Comparison of ENCODE assay signal across 15 mouse cellular contexts in genomic region chr8:111291733-111292132, GRCm38 (mm10). TPM values are rescaled to one million over a fixed set of nuclear protein-coding genes. Genes with fewer than 3 reads are reported as not detected.
DNase-seq lines count a peak whose midpoint lies in the region; ATAC-seq and TF ChIP-seq lines count a peak whose summit lies in the region.
"Had no signal": no experiment of that assay in that cellular context is flagged by ENCODE, and none has a peak within 500 bp of the region (broad histone marks: within the 10 kb centered on the region; RNA-seq: fewer than 3 reads in every experiment).

No protein-coding gene starts in this region.

- peak; percentile 50 to 54 for DNase-seq in heart, adult 18-20 months
- no peak for DNase-seq in heart, postnatal 25 days (ENCODE audit: low spot score)
- peak; percentile 89 for DNase-seq in adrenal gland, adult 8-10 months
- peak; percentile 44 for DNase-seq in kidney, postnatal 0 days (ENCODE audit: low spot score)
- no peak for DNase-seq in midbrain, embryonic 14.5 days
- DNase-seq in stomach, postnatal 0 days (ENCODE audit: low spot score) = no peak
- DNase-seq: cerebellum, adult 18-20 months; thymus, postnatal 36 days had no signal

- H3K27me3 ChIP-seq in heart, embryonic 14.5 days (ENCODE audit: control insufficient read depth, insufficient read depth, low read length) = no peaks in the 10 kb centered on the region
- H3K27me3 ChIP-seq in kidney, postnatal 0 days (ENCODE audit: insufficient read depth, low read length) = no peaks in the 10 kb centered on the region
- no peaks in the 10 kb centered on the region for H3K27me3 ChIP-seq in midbrain, embryonic 14.5 days (ENCODE audit: control insufficient read depth, insufficient read depth, low read length)
- H3K27me3 ChIP-seq in intestine, postnatal 0 days (replicated peaks; ENCODE audit: control insufficient read depth, insufficient read depth, low read length) = no peaks in the 10 kb centered on the region
- H3K27me3 ChIP-seq in stomach, postnatal 0 days (ENCODE audit: control insufficient read depth, insufficient read depth, low read length) = no peaks in the 10 kb centered on the region
- H3K27me3 ChIP-seq: embryonic facial prominence, embryonic 13.5 days; liver, embryonic 15.5 days had no signal

- no peak for TF ChIP-seq CTCF in kidney, postnatal 0 days (IDR thresholded peaks at IDR 0.05; ENCODE audit: low read depth)
- TF ChIP-seq CTCF in intestine, postnatal 0 days (IDR thresholded peaks at IDR 0.05; ENCODE audit: low read depth) = no peak
- no peak for TF ChIP-seq CTCF in stomach, postnatal 0 days (IDR thresholded peaks at IDR 0.05; ENCODE audit: low read depth)

- no peak overlapping the region for H3K9ac ChIP-seq in heart, embryonic 14.5 days (ENCODE audit: low read length)
- no peak overlapping the region for H3K9ac ChIP-seq in kidney, postnatal 0 days (ENCODE audit: low read depth, low read length)
- no peak overlapping the region for H3K9ac ChIP-seq in midbrain, embryonic 14.5 days (replicated peaks; ENCODE audit: low read length)
- H3K9ac ChIP-seq in intestine, postnatal 0 days (ENCODE audit: low read depth, low read length) = no peak overlapping the region
- no peak overlapping the region for H3K9ac ChIP-seq in stomach, postnatal 0 days (ENCODE audit: low read length)
- H3K9ac ChIP-seq: embryonic facial prominence, embryonic 13.5 days; liver, embryonic 15.5 days had no signal

- ATAC-seq in heart, embryonic 14.5 days (ENCODE audit: insufficient number of reproducible peaks, insufficient read depth, low FRiP score, low read depth) = no peak; the same call in 1 of the 2 replicates
- ATAC-seq in kidney, postnatal 0 days (replicated peaks; ENCODE audit: low FRiP score, low read depth) = no peak
- ATAC-seq in midbrain, embryonic 14.5 days (ENCODE audit: low FRiP score, low TSS enrichment) = no peak
- no peak for ATAC-seq in intestine, postnatal 0 days
- no peak for ATAC-seq in stomach, postnatal 0 days (ENCODE audit: low FRiP score, low TSS enrichment)
- ATAC-seq: hindbrain, postnatal 0 days had no signal

- no peak overlapping the region for H3K4me3 ChIP-seq in heart, embryonic 14.5 days (ENCODE audit: control insufficient read depth in 1 of 2, insufficient read depth in 1 of 2, low read depth in 1 of 2, low read length in 2 of 2)
- no peak overlapping the region for H3K4me3 ChIP-seq in kidney, postnatal 0 days (replicated peaks; ENCODE audit: low read depth, low read length)
- no peak overlapping the region for H3K4me3 ChIP-seq in midbrain, embryonic 14.5 days (replicated peaks; ENCODE audit: low read depth, low read length)
- H3K4me3 ChIP-seq in intestine, postnatal 0 days (ENCODE audit: low read depth, low read length) = no peak overlapping the region
- H3K4me3 ChIP-seq in stomach, postnatal 0 days (ENCODE audit: low read depth, low read length) = no peak overlapping the region
- H3K4me3 ChIP-seq: embryonic facial prominence, embryonic 13.5 days; forebrain, embryonic 10.5 days; liver, embryonic 15.5 days had no signal

- peaks cover 3 to 5% of the 10 kb centered on the region in 2 experiments; a peak in 1 of 4 replicates for H3K4me1 ChIP-seq in heart, embryonic 14.5 days (ENCODE audit: control insufficient read depth in 2 of 2, insufficient read depth in 2 of 2, low read length in 2 of 2)
- H3K4me1 ChIP-seq in kidney, postnatal 0 days (replicated peaks; ENCODE audit: insufficient read depth, low read length) = no peaks in the 10 kb centered on the region
- H3K4me1 ChIP-seq in midbrain, embryonic 14.5 days (ENCODE audit: control insufficient read depth, insufficient read depth, low read length) = no peaks in the 10 kb centered on the region
- H3K4me1 ChIP-seq in intestine, postnatal 0 days (replicated peaks; ENCODE audit: control insufficient read depth, insufficient read depth, low read length) = no peaks in the 10 kb centered on the region
- H3K4me1 ChIP-seq in stomach, postnatal 0 days (replicated peaks; ENCODE audit: control insufficient read depth, insufficient read depth) = no peaks in the 10 kb centered on the region
- H3K4me1 ChIP-seq: embryonic facial prominence, embryonic 13.5 days; forebrain, embryonic 10.5 days had no signal

- TF ChIP-seq EP300 in stomach, postnatal 0 days (optimal IDR thresholded peaks at IDR 0.05) = no peak

- peak overlapping the region; percentile 29 for H3K4me2 ChIP-seq in heart, embryonic 14.5 days (ENCODE audit: low read length)
- H3K4me2 ChIP-seq in kidney, postnatal 0 days (ENCODE audit: low read length) = no peak overlapping the region
- H3K4me2 ChIP-seq in midbrain, embryonic 14.5 days (ENCODE audit: low read length) = no peak overlapping the region
- no peak overlapping the region for H3K4me2 ChIP-seq in intestine, postnatal 0 days (replicated peaks; ENCODE audit: low read depth)
- H3K4me2 ChIP-seq in stomach, postnatal 0 days (replicated peaks; ENCODE audit: low read depth) = no peak overlapping the region
- H3K4me2 ChIP-seq: embryonic facial prominence, embryonic 13.5 days; liver, embryonic 15.5 days; midbrain, embryonic 11.5 days had no signal

- H3K9me3 ChIP-seq in heart, embryonic 14.5 days (ENCODE audit: control insufficient read depth, low read length) = no peaks in the 10 kb centered on the region
- H3K9me3 ChIP-seq in kidney, postnatal 0 days (replicated peaks; ENCODE audit: low read length) = no peaks in the 10 kb centered on the region
- no peaks in the 10 kb centered on the region for H3K9me3 ChIP-seq in midbrain, embryonic 14.5 days (ENCODE audit: control insufficient read depth, low read length)
- H3K9me3 ChIP-seq in intestine, postnatal 0 days (ENCODE audit: control insufficient read depth) = no peaks in the 10 kb centered on the region
- no peaks in the 10 kb centered on the region for H3K9me3 ChIP-seq in stomach, postnatal 0 days (ENCODE audit: control insufficient read depth, low read length)
- H3K9me3 ChIP-seq: embryonic facial prominence, embryonic 13.5 days; forebrain, embryonic 10.5 days; liver, embryonic 15.5 days had no signal

- peak overlapping the region; percentile 89 to 98 for H3K27ac ChIP-seq in heart, embryonic 14.5 days (replicated peaks in 1 of 2; ENCODE audit: control insufficient read depth in 1 of 2, insufficient read depth in 1 of 2, low read depth in 2 of 2, low read length in 2 of 2)
- no peak overlapping the region for H3K27ac ChIP-seq in kidney, postnatal 0 days
- H3K27ac ChIP-seq in midbrain, embryonic 14.5 days (replicated peaks; ENCODE audit: low read depth, low read length) = no peak overlapping the region
- H3K27ac ChIP-seq in intestine, postnatal 0 days (ENCODE audit: low read depth, low read length) = no peak overlapping the region
- no peak overlapping the region for H3K27ac ChIP-seq in stomach, postnatal 0 days (replicated peaks)
- H3K27ac ChIP-seq: embryonic facial prominence, embryonic 13.5 days; forebrain, embryonic 10.5 days; hindbrain, postnatal 0 days; liver, embryonic 15.5 days had no signal

- H3K36me3 ChIP-seq in heart, embryonic 14.5 days (ENCODE audit: control insufficient read depth, insufficient read depth, low read length) = peaks cover 85% of the 10 kb centered on the region
- H3K36me3 ChIP-seq in kidney, postnatal 0 days (ENCODE audit: insufficient read depth, low read length) = peaks cover 50% of the 10 kb centered on the region
- peaks cover 80% of the 10 kb centered on the region for H3K36me3 ChIP-seq in midbrain, embryonic 14.5 days (ENCODE audit: control insufficient read depth, insufficient read depth, low read length)
- peaks cover 64% of the 10 kb centered on the region for H3K36me3 ChIP-seq in intestine, postnatal 0 days (ENCODE audit: control insufficient read depth, insufficient read depth)
- peaks cover 7% of the 10 kb centered on the region for H3K36me3 ChIP-seq in stomach, postnatal 0 days (ENCODE audit: control insufficient read depth, insufficient read depth, low read length)

- intact Hi-C loops in heart, postnatal 25 days (cut with DNase I) = no loop called here

- WGBS in heart, embryonic 14.5 days = 40% methylated on average over 7 of the region's 7 CpGs
- 52% methylated on average over 7 of the region's 7 CpGs for WGBS in kidney, postnatal 0 days
- 97% methylated on average over 7 of the region's 7 CpGs for WGBS in midbrain, embryonic 14.5 days
- 85% methylated on average over 7 of the region's 7 CpGs for whole genome bisulfite sequencing in intestine, postnatal 0 days
- 78% methylated on average over 7 of the region's 7 CpGs for WGBS in stomach, postnatal 0 days

RNA-seq across cellular contexts. Expression of gene Rfwd3, which starts 8.3 kb away (rescaled TPM):
- 10 to 100 TPM; 15.4 to 18.0 TPM for total RNA-seq in heart, adult 18-20 months (2021)
- 10 to 100 TPM; 16.7 to 17.9 TPM for total RNA-seq in heart, postnatal 25 days (2021)
- 10 to 100 TPM; 66.0 to 70.6 (median 68.9) TPM for total RNA-seq in adrenal gland, adult 8-10 months (2022)
- polyA plus RNA-seq in heart, embryonic 14.5 days (2014; fragmentation: Nextera tagmentation; extraction: Ambion mirVana) = 34.5 and 36.6 TPM in 2 replicates
- 24.7 and 30.9 TPM in 2 replicates for polyA plus RNA-seq in kidney, postnatal 0 days (2015; fragmentation: Nextera tagmentation; extraction: Ambion mirVana)
- 15.0 and 30.9 TPM in 2 replicates for polyA plus RNA-seq in midbrain, embryonic 14.5 days (2014; fragmentation: Nextera tagmentation; extraction: Ambion mirVana)
- polyA plus RNA-seq in intestine, postnatal 0 days (2015; fragmentation: Nextera tagmentation; extraction: Ambion mirVana) = 16.0 and 16.1 TPM in 2 replicates
- 12.0 and 12.5 TPM in 2 replicates for polyA plus RNA-seq in stomach, postnatal 0 days (2015; fragmentation: Nextera tagmentation; extraction: Ambion mirVana)

RNA-seq across cellular contexts. Expression of gene Glg1, which starts 32.7 kb away (rescaled TPM):
- 10 to 100 TPM; 97.3 to 98.3 TPM for total RNA-seq in heart, adult 18-20 months (2021)
- total RNA-seq in heart, postnatal 25 days (2021) = 100 to 1,000 TPM in 1 of 2 experiments, 10 to 100 TPM in 1; 96.0 to 105 TPM
- total RNA-seq in adrenal gland, adult 8-10 months (2022) = 100 to 1,000 TPM; 134 to 184 (median 162) TPM
- 83.5 and 85.1 TPM in 2 replicates for polyA plus RNA-seq in heart, embryonic 14.5 days (2014; fragmentation: Nextera tagmentation; extraction: Ambion mirVana)
- 63.0 and 66.1 TPM in 2 replicates for polyA plus RNA-seq in kidney, postnatal 0 days (2015; fragmentation: Nextera tagmentation; extraction: Ambion mirVana)
- 70.1 and 91.1 TPM in 2 replicates for polyA plus RNA-seq in midbrain, embryonic 14.5 days (2014; fragmentation: Nextera tagmentation; extraction: Ambion mirVana)
- polyA plus RNA-seq in intestine, postnatal 0 days (2015; fragmentation: Nextera tagmentation; extraction: Ambion mirVana) = 26.5 and 29.1 TPM in 2 replicates
- 25.1 and 27.3 TPM in 2 replicates for polyA plus RNA-seq in stomach, postnatal 0 days (2015; fragmentation: Nextera tagmentation; extraction: Ambion mirVana)

RNA-seq across cellular contexts. Expression of gene Mlkl, which starts 46.2 kb away (rescaled TPM):
- 1 to 10 TPM; 2.7 to 3.2 TPM for total RNA-seq in heart, adult 18-20 months (2021)
- 1 to 10 TPM; 2.8 TPM for total RNA-seq in heart, postnatal 25 days (2021)
- 10 to 100 TPM in 2 of 4 experiments, 1 to 10 TPM in 2; 7.0 to 26.7 (median 11.4) TPM for total RNA-seq in adrenal gland, adult 8-10 months (2022)
- 2.5 and 2.9 TPM in 2 replicates for polyA plus RNA-seq in heart, embryonic 14.5 days (2014; fragmentation: Nextera tagmentation; extraction: Ambion mirVana)
- 2.5 and 3.1 TPM in 2 replicates for polyA plus RNA-seq in kidney, postnatal 0 days (2015; fragmentation: Nextera tagmentation; extraction: Ambion mirVana)
- polyA plus RNA-seq in midbrain, embryonic 14.5 days (2014; fragmentation: Nextera tagmentation; extraction: Ambion mirVana) = 0.78 TPM in 1 of 2 replicates, not detected in the other
- polyA plus RNA-seq in intestine, postnatal 0 days (2015; fragmentation: Nextera tagmentation; extraction: Ambion mirVana) = 10.0 TPM in 2 replicates
- polyA plus RNA-seq in stomach, postnatal 0 days (2015; fragmentation: Nextera tagmentation; extraction: Ambion mirVana) = 4.4 and 4.8 TPM in 2 replicates

Comparison
In these comparisons a context has a peak if more than half of its experiments do, and no peak if none do; other contexts are left out.
1. DNase-seq: peak in heart, adult 18-20 months (2 of 2), adrenal gland, adult 8-10 months (single experiment) and kidney, postnatal 0 days (single experiment); none in heart, postnatal 25 days (single experiment), midbrain, embryonic 14.5 days (single experiment) and stomach, postnatal 0 days (single experiment).
2. H3K27ac ChIP-seq: peak in heart, embryonic 14.5 days (2 of 2); none in kidney, postnatal 0 days (single experiment), midbrain, embryonic 14.5 days (single experiment), intestine, postnatal 0 days (single experiment) and stomach, postnatal 0 days (single experiment).